Mouse (Mus musculus) C2C12 (cell line): ENCODE data around the gene Olfr1412. TPM values are rescaled to one million over a fixed set of nuclear protein-coding genes. Genes with fewer than 3 reads are reported as not detected.

Experiments
- H3K27me3 ChIP-seq: one replicate; pipeline ENCODE4 v1.6.1; 2011; ENCODE audit not compliant: control insufficient read depth, insufficient read depth, insufficient read length
- H3K36me3 ChIP-seq: one replicate; pipeline ENCODE4 v1.6.1; 2011; ENCODE audit not compliant: control insufficient read depth, insufficient read depth
- H3K4me3 ChIP-seq: one replicate; pipeline ENCODE4 v1.5.1; 2011; ENCODE audit warnings: mild to moderate bottlenecking, control low read depth; ENCODE audit not compliant: poor library complexity, insufficient read depth, severe bottlenecking
- H3K79me2 ChIP-seq: one replicate; pipeline ENCODE4 v1.6.1; 2011; ENCODE audit not compliant: control insufficient read depth, insufficient read depth
- H3K79me3 ChIP-seq: one replicate; pipeline ENCODE4 v1.6.1; 2011; ENCODE audit warnings: low read depth, control low read depth
- H3ac ChIP-seq: one replicate; pipeline ENCODE3; 2011; ENCODE audit warnings: low read depth; ENCODE audit not compliant: control insufficient read depth, insufficient read length
- CEBPB ChIP-seq: IDR thresholded peaks from one replicate; pipeline ENCODE4 v1.6.1; 2011; ENCODE audit warnings: low read depth, mild to moderate bottlenecking, control low read depth, moderate library complexity
- CTCF ChIP-seq: IDR thresholded peaks from one replicate; pipeline ENCODE4 v1.5.1; 2011; ENCODE audit not compliant: control insufficient read depth, insufficient read depth, insufficient read length
- FOSL1 ChIP-seq: IDR thresholded peaks from one replicate; pipeline ENCODE4 v1.8.0; 2011; ENCODE audit warnings: mild to moderate bottlenecking, low read length; ENCODE audit not compliant: poor library complexity, insufficient read depth, severe bottlenecking
- MAX ChIP-seq: IDR thresholded peaks from one replicate; pipeline ENCODE4 v1.6.1; 2011; ENCODE audit warnings: mild to moderate bottlenecking, control low read depth
- MYOD1 ChIP-seq: IDR thresholded peaks from one replicate; pipeline ENCODE4 v1.6.1; 2011; ENCODE audit warnings: low read depth; ENCODE audit not compliant: control insufficient read depth, insufficient read length
- MYOG ChIP-seq: IDR thresholded peaks from one replicate; pipeline ENCODE4 v1.6.1; 2011; ENCODE audit not compliant: control insufficient read depth, insufficient read length; ENCODE audit errors: extremely low read depth
- USF1 ChIP-seq: IDR thresholded peaks from one replicate; pipeline ENCODE4 v1.6.1; 2011; ENCODE audit warnings: low read depth, mild to moderate bottlenecking, control low read depth, moderate library complexity
- polyA plus RNA-seq: library from polyadenylated mRNA; unstranded; fragments of >200 nt; fragmentation: generic; extraction: Trizol; gene quantifications from one replicate; pipeline ENCODE4 v1.2.1, GENCODE M21; 2012; ENCODE audit warnings: missing spikeins

Olfr1412 gene
- polyA plus RNA-seq, 1 experiment = not detected

GRCm38 (mm10) chr1:92638181-92638580 lies 52.6 kb downstream of the Olfr1412 start:
- Histone ChIP-seq H3K79me2 (peaks cover 38% of the 10 kb centered on the region), H3ac (no peak overlapping the region), H3K36me3 (peaks cover 18% of the 10 kb centered on the region), H3K4me3 (no peak overlapping the region), H3K79me3 (peaks cover 16% of the 10 kb centered on the region), H3K27me3 (no peaks in the 10 kb centered on the region)
- TF ChIP-seq CEBPB (no peak), USF1 (no peak), CTCF (no peak), FOSL1 (no peak), MAX (no peak), MYOD1 (no peak), MYOG (no peak)

- Histone ChIP-seq H3K36me3 (peaks cover 18% of the 10 kb centered on the region), H3K27me3 (no peaks in the 10 kb centered on the region), H3K79me3 (peaks cover 16% of the 10 kb centered on the region), H3ac (no peak overlapping the region), H3K79me2 (peaks cover 38% of the 10 kb centered on the region), H3K4me3 (no peak overlapping the region)
- TF ChIP-seq CEBPB = no peak
- TF ChIP-seq MAX = no peak
- no peak for TF ChIP-seq CTCF
- no peak for TF ChIP-seq USF1
- no peak for TF ChIP-seq MYOG
- TF ChIP-seq FOSL1 = no peak
- TF ChIP-seq MYOD1 = no peak
Measured at GRCm38 (mm10) chr1:92638736-92639135, 53.2 kb downstream of the Olfr1412 start.

GRCm38 (mm10) chr1:92640393-92640792 lies 54.8 kb downstream of the Olfr1412 start:
- peaks cover 38% of the 10 kb centered on the region for H3K79me2 ChIP-seq
- H3K27me3 ChIP-seq = no peaks in the 10 kb centered on the region
- H3ac ChIP-seq = no peak overlapping the region
- H3K4me3 ChIP-seq = no peak overlapping the region
- peaks cover 18% of the 10 kb centered on the region for H3K36me3 ChIP-seq
- TF ChIP-seq MYOG (no peak), MAX (no peak), MYOD1 (no peak), CEBPB (no peak), CTCF (no peak), USF1 (no peak), FOSL1 (no peak)
- peaks cover 16% of the 10 kb centered on the region for H3K79me3 ChIP-seq

Other genes with a start within 250 kb of the Olfr1412 start
- gene Ndufa10, start 111.9 kb upstream of the Olfr1412 start, polyA plus RNA-seq = 112 TPM
- gene Olfr1416, start 100.7 kb upstream of the Olfr1412 start, polyA plus RNA-seq = not detected
- gene Olfr1415, start 89.7 kb upstream of the Olfr1412 start, polyA plus RNA-seq = not detected
- not detected for gene Olfr1414, start 67.1 kb upstream of the Olfr1412 start, polyA plus RNA-seq
- not detected for gene Olfr1413, start 14.5 kb upstream of the Olfr1412 start, polyA plus RNA-seq
- gene Olfr1411, start 8.6 kb downstream of the Olfr1412 start, polyA plus RNA-seq = not detected
- not detected for gene Olfr1410, start 20.0 kb downstream of the Olfr1412 start, polyA plus RNA-seq
- not detected for gene Olfr12, start 32.0 kb downstream of the Olfr1412 start, polyA plus RNA-seq
- gene Cops9, start 56.2 kb downstream of the Olfr1412 start, polyA plus RNA-seq = 430 TPM
- gene Otos, start 63.1 kb downstream of the Olfr1412 start, polyA plus RNA-seq = not detected
- 380 TPM for gene Gpc1, start 245.9 kb downstream of the Olfr1412 start, polyA plus RNA-seq